Mouse (Mus musculus) neural tube, embryonic 14.5 days (tissue): ENCODE measurements around the gene Zswim4. TPM values are rescaled to one million over a fixed set of nuclear protein-coding genes. Genes with fewer than 3 reads are reported as not detected.

ENCODE experiments used
- ATAC-seq: fragments of 200-750 bp; cut with Nextera tagmentation; 2 replicates; pipeline ENCODE4 v1.8.0; 2017; ENCODE audit warnings: low read depth, mild to moderate bottlenecking, moderate TSS enrichment, moderate library complexity
- H3K27ac ChIP-seq: fragments of 300-500 bp; sonication (generic); 2 replicates; pipeline ENCODE4 v1.5.1; 2014; ENCODE audit warnings: low read depth, mild to moderate bottlenecking, control low read depth, low read length, moderate library complexity, mixed read lengths
- H3K27me3 ChIP-seq: fragments of 300-500 bp; sonication (generic); 2 replicates; pipeline ENCODE4 v1.6.1; 2014; ENCODE audit warnings: low read length; ENCODE audit not compliant: control insufficient read depth, insufficient read depth
- H3K36me3 ChIP-seq: fragments of 300-500 bp; sonication (generic); 2 replicates; pipeline ENCODE4 v1.6.1; 2014; ENCODE audit warnings: low read length, mixed read lengths; ENCODE audit not compliant: control insufficient read depth, insufficient read depth
- H3K4me1 ChIP-seq: fragments of 300-500 bp; sonication (generic); 2 replicates; pipeline ENCODE4 v1.6.1; 2014; ENCODE audit warnings: low read length; ENCODE audit not compliant: control insufficient read depth, insufficient read depth
- H3K4me2 ChIP-seq: fragments of 300-500 bp; sonication (generic); 2 replicates; pipeline ENCODE4 v1.6.1; 2014; ENCODE audit warnings: mild to moderate bottlenecking, low read depth, low read length, control low read depth
- H3K4me3 ChIP-seq: fragments of 300-500 bp; sonication (generic); 2 replicates; pipeline ENCODE4 v1.5.1; 2014; ENCODE audit warnings: low read depth, low read length, control low read depth, mixed read lengths
- H3K9ac ChIP-seq: fragments of 300-500 bp; sonication (generic); replicated peaks from 2 replicates; pipeline ENCODE4 v1.6.1; 2014; ENCODE audit warnings: low read depth, mild to moderate bottlenecking, control low read depth, low read length, mixed read lengths
- H3K9me3 ChIP-seq: fragments of 300-500 bp; sonication (generic); 2 replicates; pipeline ENCODE4 v1.6.1; 2016; ENCODE audit warnings: low read length; ENCODE audit not compliant: control insufficient read depth
- WGBS: fragments of 180-500 bp; shearing (Covaris S2); extraction: QIAGEN DNeasy Blood & Tissue Kit; methylation state at CpG from one replicate; pipeline ENCODE4 v1.1.7; 2014; 5-methylcytosine and 5-hydroxymethylcytosine counted together
- polyA plus RNA-seq: library from polyadenylated mRNA; unstranded; fragments of >200 nt; fragmentation: Nextera tagmentation; extraction: Ambion mirVana; gene quantifications from 2 replicates; pipeline ENCODE4 v1.2.1, GENCODE M21; 2014

The Zswim4 gene
- polyA plus RNA-seq, 1 experiment from 2014 or later = 12.9 TPM

GRCm38 (mm10) chr8:84235746-84236409, 977 bp downstream of the Zswim4 start:
- Histone ChIP-seq H3K4me2 (peak overlapping the region; percentile 83), H3K9ac (peak overlapping the region; percentile 85), H3K27ac (no peak overlapping the region), H3K27me3 (no peaks in the 10 kb centered on the region), H3K4me3 (peak overlapping the region; percentile 53), H3K9me3 (no peaks in the 10 kb centered on the region), H3K36me3 (peaks cover 33% of the 10 kb centered on the region), H3K4me1 (peaks cover 18% of the 10 kb centered on the region)
- 25% methylated on average over 10 of the region's 10 CpGs for WGBS
- ATAC-seq = no peak

- Histone ChIP-seq H3K27ac (no peak overlapping the region), H3K4me1 (peaks cover 17% of the 10 kb centered on the region), H3K9ac (no peak overlapping the region), H3K4me2 (no peak overlapping the region), H3K4me3 (no peak overlapping the region), H3K9me3 (no peaks in the 10 kb centered on the region), H3K27me3 (no peaks in the 10 kb centered on the region), H3K36me3 (peaks cover 58% of the 10 kb centered on the region)
- 89% methylated on average over 2 of the region's 2 CpGs for WGBS
- no peak for ATAC-seq
Observed at GRCm38 (mm10) chr8:84233055-84233454, 3.8 kb downstream of the Zswim4 start.

DNA sequence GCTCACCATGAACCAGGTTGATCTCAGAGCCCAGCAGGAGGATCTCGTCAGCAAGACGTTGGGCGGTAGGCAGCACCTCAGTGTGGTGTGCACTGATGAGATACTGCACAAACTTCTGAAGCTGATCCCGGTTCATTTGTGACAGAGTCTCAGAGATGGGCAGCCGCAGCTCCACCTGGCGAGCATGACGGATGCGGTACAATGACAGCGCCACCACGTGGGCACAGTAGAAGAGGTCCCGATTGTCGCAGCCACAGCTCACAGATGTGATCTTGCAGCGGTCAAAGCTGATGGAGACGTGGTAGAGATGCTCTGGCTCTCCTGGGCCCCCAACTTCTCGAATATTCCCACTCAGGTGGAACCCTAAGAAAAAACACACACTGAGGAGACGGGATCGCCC, 6.1 kb downstream of the Zswim4 start:
- Histone ChIP-seq H3K4me3 (no peak overlapping the region), H3K36me3 (peaks cover 75% of the 10 kb centered on the region), H3K9ac (no peak overlapping the region), H3K9me3 (no peaks in the 10 kb centered on the region), H3K27me3 (no peaks in the 10 kb centered on the region), H3K4me1 (peaks cover 8% of the 10 kb centered on the region), H3K27ac (no peak overlapping the region), H3K4me2 (no peak overlapping the region)
- ATAC-seq = no peak
- 79% methylated on average over 17 of the region's 17 CpGs for WGBS

DNA sequence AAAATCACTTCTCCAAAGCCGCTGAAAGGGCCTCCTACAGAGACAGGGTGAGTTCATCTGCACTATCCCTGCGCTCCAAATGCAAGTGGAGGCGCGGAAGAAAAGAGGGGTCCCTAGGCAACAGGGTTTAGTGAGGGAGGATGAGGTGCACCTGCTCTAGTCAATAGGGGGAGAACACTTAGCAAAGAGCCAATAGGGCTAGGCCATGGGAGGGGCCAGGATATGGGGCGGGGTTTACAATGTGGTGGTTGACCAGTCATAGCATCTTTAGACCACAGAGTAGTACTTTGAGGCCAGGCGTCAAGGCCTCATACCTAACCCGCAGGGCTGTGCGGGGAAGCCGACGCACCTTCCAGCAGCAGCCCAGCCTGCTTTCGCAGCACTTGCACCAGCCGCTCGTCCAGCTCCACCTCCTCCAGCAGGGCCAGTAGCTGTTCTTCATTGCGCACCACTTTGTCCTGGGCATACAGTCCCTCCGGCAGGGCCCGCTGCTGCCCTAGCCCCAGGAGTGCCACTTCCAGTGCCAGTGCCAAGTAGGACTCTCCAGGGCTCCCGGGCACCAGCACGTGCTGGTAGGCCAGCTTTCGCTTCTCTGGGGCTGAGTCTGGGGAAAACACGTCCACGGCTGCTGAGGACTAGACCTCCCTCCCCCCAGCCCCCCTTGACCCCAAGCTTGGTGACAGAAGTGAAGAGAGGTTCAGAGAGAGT, 13.4 kb downstream of the Zswim4 start:
- 80% methylated on average over 21 of the region's 21 CpGs for WGBS
- no peak for ATAC-seq
- Histone ChIP-seq H3K27me3 (no peaks in the 10 kb centered on the region), H3K9me3 (no peaks in the 10 kb centered on the region), H3K27ac (no peak overlapping the region), H3K9ac (no peak overlapping the region), H3K4me1 (no peaks in the 10 kb centered on the region), H3K36me3 (peaks cover 85% of the 10 kb centered on the region), H3K4me3 (no peak overlapping the region), H3K4me2 (no peak overlapping the region)

DNA sequence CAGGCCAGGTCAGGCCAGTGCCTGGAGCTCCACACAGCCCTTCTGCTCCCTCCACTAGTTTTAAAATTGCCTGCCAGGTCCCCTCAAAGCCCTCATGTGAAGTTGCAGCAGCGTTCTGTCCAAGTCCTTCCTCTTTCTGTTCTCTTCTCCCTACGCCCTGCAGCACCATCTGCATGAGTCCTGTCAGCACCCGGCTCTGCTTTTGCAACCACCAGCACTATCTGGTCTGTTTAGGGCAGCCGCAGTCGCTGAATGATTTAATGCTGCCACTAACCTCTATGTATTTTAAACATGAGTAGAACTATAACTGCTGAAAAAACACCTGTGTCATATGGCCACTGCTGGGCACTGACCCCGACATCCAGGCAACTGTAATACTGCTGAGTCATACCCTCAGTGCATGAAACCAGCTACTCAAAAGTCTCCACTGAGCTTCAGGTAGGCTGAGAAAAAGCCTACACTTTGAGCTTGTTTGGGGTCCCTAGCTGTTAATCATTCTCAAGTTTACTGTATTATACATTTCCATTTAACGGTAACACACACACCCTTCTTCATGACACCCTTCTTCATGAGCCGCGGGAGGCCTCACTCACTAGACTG, 14.2 kb downstream of the Zswim4 start:
- H3K27ac ChIP-seq = no peak overlapping the region
- no peak overlapping the region for H3K4me3 ChIP-seq
- H3K9ac ChIP-seq = no peak overlapping the region
- H3K4me2 ChIP-seq = no peak overlapping the region
- H3K9me3 ChIP-seq = no peaks in the 10 kb centered on the region
- WGBS = 95% methylated on average over 9 of the region's 9 CpGs
- no peak for ATAC-seq
- H3K27me3 ChIP-seq = no peaks in the 10 kb centered on the region
- H3K36me3 ChIP-seq = peaks cover 85% of the 10 kb centered on the region
- no peaks in the 10 kb centered on the region for H3K4me1 ChIP-seq

DNA sequence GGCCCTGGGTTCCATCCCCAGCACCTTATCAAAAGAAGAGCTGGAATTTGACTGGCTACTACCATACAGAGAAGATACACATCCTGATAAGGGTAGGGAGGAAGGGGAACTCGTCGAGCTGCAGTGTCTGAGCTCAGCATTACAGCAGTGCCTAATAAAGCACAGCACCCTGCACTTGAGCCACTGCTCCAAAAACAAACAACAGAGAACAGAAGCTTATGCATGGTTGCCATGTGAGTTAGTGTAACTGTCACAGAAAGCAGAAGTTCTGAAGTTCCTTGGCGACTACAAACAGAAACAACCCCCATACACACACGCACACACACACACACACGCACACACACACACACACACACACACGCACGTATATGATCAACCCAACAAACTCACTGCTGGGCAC, 16.8 kb downstream of the Zswim4 start:
- Histone ChIP-seq H3K27ac (no peak overlapping the region), H3K9ac (no peak overlapping the region), H3K36me3 (peaks cover 91% of the 10 kb centered on the region), H3K4me2 (no peak overlapping the region), H3K27me3 (no peaks in the 10 kb centered on the region), H3K4me3 (no peak overlapping the region), H3K9me3 (no peaks in the 10 kb centered on the region), H3K4me1 (no peaks in the 10 kb centered on the region)
- ATAC-seq = no peak
- 94% methylated on average over 7 of the region's 7 CpGs for WGBS

GRCm38 (mm10) chr8:84218143-84218542, 18.7 kb downstream of the Zswim4 start:
- Histone ChIP-seq H3K27me3 (no peaks in the 10 kb centered on the region), H3K4me1 (no peaks in the 10 kb centered on the region), H3K9me3 (no peaks in the 10 kb centered on the region), H3K4me3 (no peak overlapping the region), H3K27ac (no peak overlapping the region), H3K9ac (no peak overlapping the region), H3K36me3 (peaks cover 86% of the 10 kb centered on the region), H3K4me2 (no peak overlapping the region)
- WGBS = 95% methylated on average over 5 of the region's 5 CpGs
- ATAC-seq = no peak

- H3K9me3 ChIP-seq = no peaks in the 10 kb centered on the region
- no peaks in the 10 kb centered on the region for H3K27me3 ChIP-seq
- peaks cover 86% of the 10 kb centered on the region for H3K36me3 ChIP-seq
- no peak overlapping the region for H3K4me2 ChIP-seq
- WGBS = 96% methylated on average over 11 of the region's 11 CpGs
- H3K9ac ChIP-seq = no peak overlapping the region
- H3K4me3 ChIP-seq = no peak overlapping the region
- H3K27ac ChIP-seq = no peak overlapping the region
- H3K4me1 ChIP-seq = no peaks in the 10 kb centered on the region
- no peak for ATAC-seq
Observed at GRCm38 (mm10) chr8:84217206-84217605, 19.6 kb downstream of the Zswim4 start.

GRCm38 (mm10) chr8:84213277-84213676, 23.6 kb downstream of the Zswim4 start:
- WGBS = 93% methylated on average over 4 of the region's 4 CpGs
- H3K36me3 ChIP-seq = peaks cover 68% of the 10 kb centered on the region
- no peak for ATAC-seq

More at GRCm38 (mm10) chr8:84213277-84213676, 23.6 kb downstream of the Zswim4 start:
- no peak overlapping the region for H3K27ac ChIP-seq
- H3K27me3 ChIP-seq = no peaks in the 10 kb centered on the region
- H3K9me3 ChIP-seq = no peaks in the 10 kb centered on the region
- H3K4me3 ChIP-seq = no peak overlapping the region
- H3K4me1 ChIP-seq = peaks cover 8% of the 10 kb centered on the region; the same call in 1 of the 2 replicates
- H3K4me2 ChIP-seq = no peak overlapping the region
- H3K9ac ChIP-seq = no peak overlapping the region
